Mouse (Mus musculus) heart, embryonic 10.5 days (tissue): ENCODE results near the gene Slc26a9. TPM values are rescaled to one million over a fixed set of nuclear protein-coding genes. Genes with fewer than 3 reads are reported as not detected.
A peak's percentile ranks its signal among the peaks of the same experiment; 100 is the strongest.

Experiments
- DNase-seq: peaks from one replicate; pipeline ENCODE4 v3.0.0-alpha.2; 2017; ENCODE audit warnings: low spot score
- H3K27ac ChIP-seq: fragments of 300-500 bp; sonication (generic); 2 replicates; pipeline ENCODE4 v1.5.1; 2016; ENCODE audit warnings: mild to moderate bottlenecking
- H3K27me3 ChIP-seq: fragments of 300-500 bp; sonication (generic); 2 replicates; pipeline ENCODE4 v1.6.1; 2016; ENCODE audit warnings: mild to moderate bottlenecking; ENCODE audit not compliant: poor library complexity, insufficient read depth, severe bottlenecking
- H3K36me3 ChIP-seq: fragments of 300-500 bp; sonication (generic); 2 replicates; pipeline ENCODE4 v1.6.1; 2016; ENCODE audit warnings: mild to moderate bottlenecking, moderate library complexity
- H3K4me1 ChIP-seq: fragments of 300-500 bp; sonication (generic); 2 replicates; pipeline ENCODE4 v1.6.1; 2016; ENCODE audit warnings: mild to moderate bottlenecking
- H3K4me3 ChIP-seq: fragments of 300-500 bp; sonication (generic); 2 replicates; pipeline ENCODE4 v1.5.1; 2016; ENCODE audit warnings: mild to moderate bottlenecking, moderate library complexity
- H3K9me3 ChIP-seq: fragments of 300-500 bp; sonication (generic); 2 replicates; pipeline ENCODE4 v1.6.1; 2016; ENCODE audit warnings: mild to moderate bottlenecking, moderate library complexity
- WGBS: fragments of 180-500 bp; shearing (Covaris S2); methylation state at CpG from one replicate; pipeline ENCODE4 v1.1.7; 2016; 5-methylcytosine and 5-hydroxymethylcytosine counted together
- polyA plus RNA-seq: library from polyadenylated mRNA; unstranded; fragments of >200 nt; fragmentation: Nextera tagmentation; extraction: Ambion mirVana; gene quantifications from 2 replicates; pipeline ENCODE4 v1.2.1, GENCODE M21; 2016

The Slc26a9 gene
- polyA plus RNA-seq, 1 experiment from 2014 or later = 0.06 TPM

GRCm38 (mm10) chr1:131761079-131761831 is 17.4 kb downstream of the Slc26a9 start:
- 72% methylated on average over 13 of the region's 13 CpGs for WGBS
- no peaks in the 10 kb centered on the region for H3K36me3 ChIP-seq
- DNase-seq = peak; percentile 47
- no peak overlapping the region for H3K27ac ChIP-seq
- no peaks in the 10 kb centered on the region for H3K9me3 ChIP-seq
- no peak overlapping the region for H3K4me3 ChIP-seq
- peaks cover 24% of the 10 kb centered on the region for H3K4me1 ChIP-seq
- peaks cover 7% of the 10 kb centered on the region; the same call in 1 of the 2 replicates for H3K27me3 ChIP-seq

GRCm38 (mm10) chr1:131763683-131764082 is 19.9 kb downstream of the Slc26a9 start:
- Histone ChIP-seq H3K27me3 (peaks cover 7% of the 10 kb centered on the region; the same call in 1 of the 2 replicates), H3K36me3 (no peaks in the 10 kb centered on the region), H3K27ac (no peak overlapping the region), H3K4me3 (no peak overlapping the region), H3K9me3 (no peaks in the 10 kb centered on the region), H3K4me1 (peaks cover 24% of the 10 kb centered on the region)
- DNase-seq = peak; percentile 73
- 45% methylated on average over 9 of the region's 9 CpGs for WGBS

- H3K4me3 ChIP-seq = no peak overlapping the region
- no peaks in the 10 kb centered on the region for H3K36me3 ChIP-seq
- H3K27ac ChIP-seq = no peak overlapping the region
- peak; percentile 61 for DNase-seq
- peaks cover 7% of the 10 kb centered on the region; the same call in 1 of the 2 replicates for H3K27me3 ChIP-seq
- 59% methylated on average over 8 of the region's 8 CpGs for WGBS
- peaks cover 15% of the 10 kb centered on the region for H3K4me1 ChIP-seq
- no peaks in the 10 kb centered on the region for H3K9me3 ChIP-seq
Observed at GRCm38 (mm10) chr1:131764581-131765338, 20.9 kb downstream of the Slc26a9 start.

GRCm38 (mm10) chr1:131765357-131766001 is 21.7 kb downstream of the Slc26a9 start:
- WGBS = 12% methylated on average over 11 of the region's 11 CpGs
- Histone ChIP-seq H3K4me3 (no peak overlapping the region), H3K36me3 (no peaks in the 10 kb centered on the region), H3K4me1 (peaks cover 10% of the 10 kb centered on the region; the same call in 1 of the 2 replicates), H3K9me3 (no peaks in the 10 kb centered on the region), H3K27ac (no peak overlapping the region), H3K27me3 (peaks cover 7% of the 10 kb centered on the region; the same call in 1 of the 2 replicates)
- peak; percentile 87 for DNase-seq

GRCm38 (mm10) chr1:131769296-131769695 is 25.5 kb downstream of the Slc26a9 start:
- no peaks in the 10 kb centered on the region for H3K36me3 ChIP-seq
- peak; percentile 67 for DNase-seq
- H3K27ac ChIP-seq = no peak overlapping the region
- H3K9me3 ChIP-seq = no peaks in the 10 kb centered on the region
- 51% methylated on average over 3 of the region's 3 CpGs for WGBS
- H3K4me3 ChIP-seq = no peak overlapping the region
- no peaks in the 10 kb centered on the region; the same call in 1 of the 2 replicates for H3K4me1 ChIP-seq
- H3K27me3 ChIP-seq = peaks cover 6% of the 10 kb centered on the region; the same call in 1 of the 2 replicates

GRCm38 (mm10) chr1:131770656-131771055 is 26.8 kb downstream of the Slc26a9 start:
- Histone ChIP-seq H3K4me3 (no peak overlapping the region), H3K27ac (no peak overlapping the region), H3K4me1 (no peaks in the 10 kb centered on the region), H3K27me3 (no peaks in the 10 kb centered on the region), H3K36me3 (no peaks in the 10 kb centered on the region), H3K9me3 (no peaks in the 10 kb centered on the region)
- WGBS = 66% methylated on average over 4 of the region's 4 CpGs
- DNase-seq = no peak

- no peak for DNase-seq
- no peaks in the 10 kb centered on the region for H3K4me1 ChIP-seq
- no peak overlapping the region for H3K27ac ChIP-seq
- no peaks in the 10 kb centered on the region for H3K36me3 ChIP-seq
- H3K9me3 ChIP-seq = no peaks in the 10 kb centered on the region
- H3K4me3 ChIP-seq = no peak overlapping the region
- no peaks in the 10 kb centered on the region for H3K27me3 ChIP-seq
Observed at GRCm38 (mm10) chr1:131771440-131771839, 27.6 kb downstream of the Slc26a9 start.

- H3K36me3 ChIP-seq = no peaks in the 10 kb centered on the region
- H3K9me3 ChIP-seq = no peaks in the 10 kb centered on the region
- 0 out of 2 replicates have a peak, but pooled peaks cover 4% of the 10 kb centered on the region for H3K27me3 ChIP-seq
- DNase-seq = no peak
- H3K4me1 ChIP-seq = peaks cover 9% of the 10 kb centered on the region; the same call in 1 of the 2 replicates
- WGBS = 49% methylated on average over 3 of the region's 3 CpGs
- no peak overlapping the region for H3K27ac ChIP-seq
- H3K4me3 ChIP-seq = no peak overlapping the region
Observed at GRCm38 (mm10) chr1:131794591-131794990, 50.8 kb downstream of the Slc26a9 start.

GRCm38 (mm10) chr1:131795171-131795570 is 51.3 kb downstream of the Slc26a9 start:
- no peak for DNase-seq
- Histone ChIP-seq H3K4me3 (no peak overlapping the region), H3K36me3 (no peaks in the 10 kb centered on the region), H3K4me1 (peaks cover 9% of the 10 kb centered on the region; the same call in 1 of the 2 replicates), H3K27ac (no peak overlapping the region), H3K9me3 (no peaks in the 10 kb centered on the region), H3K27me3 (0 out of 2 replicates have a peak, but pooled peaks cover 4% of the 10 kb centered on the region)
- whole genome bisulfite sequencing = 82% methylated on average over 3 of the region's 3 CpGs

GRCm38 (mm10) chr1:131797202-131797909 is 53.5 kb downstream of the Slc26a9 start, which contains the start of gene Pm20d1:
Gene Pm20d1 (plus strand): TSS chr1:131797381.
- Histone ChIP-seq H3K27me3 (0 out of 2 replicates have a peak, but pooled peaks cover 4% of the 10 kb centered on the region), H3K27ac (peak within 1 kb of the TSS; percentile 82), H3K9me3 (no peaks in the 10 kb centered on the region), H3K4me3 (peak within 1 kb of the TSS; percentile 58), H3K4me1 (peaks cover 9% of the 10 kb centered on the region; the same call in 1 of the 2 replicates), H3K36me3 (no peaks in the 10 kb centered on the region)
- WGBS = 4% methylated on average over 26 of the region's 26 CpGs
- peak; percentile 83 for DNase-seq

GRCm38 (mm10) chr1:131800001-131800400 is 56.2 kb downstream of the Slc26a9 start:
- 50% methylated on average over 1 of the region's 1 CpGs for WGBS
- Histone ChIP-seq H3K27ac (no peak overlapping the region), H3K4me3 (no peak overlapping the region), H3K4me1 (peaks cover 9% of the 10 kb centered on the region; the same call in 1 of the 2 replicates), H3K9me3 (no peaks in the 10 kb centered on the region), H3K36me3 (0 out of 2 replicates have a peak, but pooled peaks cover 4% of the 10 kb centered on the region), H3K27me3 (0 out of 2 replicates have a peak, but pooled peaks cover 4% of the 10 kb centered on the region)
- no peak for DNase-seq

GRCm38 (mm10) chr1:131801071-131801470 is 57.2 kb downstream of the Slc26a9 start:
- no peak overlapping the region for H3K27ac ChIP-seq
- H3K9me3 ChIP-seq = no peaks in the 10 kb centered on the region
- DNase-seq = no peak
- H3K27me3 ChIP-seq = 0 out of 2 replicates have a peak, but pooled peaks cover 4% of the 10 kb centered on the region
- no peak overlapping the region for H3K4me3 ChIP-seq
- peaks cover 9% of the 10 kb centered on the region; the same call in 1 of the 2 replicates for H3K4me1 ChIP-seq
- H3K36me3 ChIP-seq = 0 out of 2 replicates have a peak, but pooled peaks cover 4% of the 10 kb centered on the region
- 89% methylated on average over 8 of the region's 8 CpGs for WGBS
